Mouse (Mus musculus) heart, adult 2 months (tissue): ENCODE measurements around the gene Gm10282.

Experiments
- CTCF ChIP-seq: fragments of 200-600 bp; IDR thresholded peaks from 2 replicates; pipeline ENCODE4 v1.8.1; 2022; ENCODE audit warnings: antibody characterized with exemption, mild to moderate bottlenecking, moderate library complexity
- EP300 ChIP-seq: fragments of 200-500 bp; IDR thresholded peaks from 2 replicates; pipeline ENCODE4 v1.6.1; 2011; ENCODE audit warnings: low read depth, low read length, control low read depth; ENCODE audit not compliant: insufficient read depth
- POLR2A ChIP-seq: fragments of 200-500 bp; IDR thresholded peaks from 2 replicates; pipeline ENCODE4 v1.6.1; 2011; ENCODE audit warnings: mild to moderate bottlenecking, low read depth, low read length, control low read depth; ENCODE audit not compliant: insufficient read depth

- TF ChIP-seq CTCF (peak; percentile 86), EP300 (peak; percentile 84), POLR2A (peak; percentile 34; the same call in 1 of the 2 replicates)
Measured at GRCm38 (mm10) chr8:72261019-72261418, 44.0 kb downstream of the Gm10282 start.
